Mouse (Mus musculus) forebrain, embryonic 12.5 days (tissue): ENCODE data around the gene Clint1. TPM values are rescaled to one million over a fixed set of nuclear protein-coding genes. Genes with fewer than 3 reads are reported as not detected.
"Not testable (repeated sequence)": the region's sequence is repeated elsewhere in the genome, so short reads cannot be mapped to it uniquely, and the experiment has no call there.

ENCODE experiments used
- ATAC-seq: fragments of 200-750 bp; cut with Nextera tagmentation; 2 replicates; pipeline ENCODE4 v1.8.0; 2017; ENCODE audit warnings: moderate TSS enrichment; ENCODE audit not compliant: low FRiP score
- H3K27ac ChIP-seq: fragments of 300-500 bp; sonication (generic); 2 replicates; pipeline ENCODE4 v1.5.1; 2016; ENCODE audit warnings: mild to moderate bottlenecking
- H3K27me3 ChIP-seq: fragments of 300-500 bp; sonication (generic); 2 replicates; pipeline ENCODE4 v1.6.1; 2016; ENCODE audit warnings: mild to moderate bottlenecking
- H3K36me3 ChIP-seq: fragments of 300-500 bp; sonication (generic); replicated peaks from 2 replicates; pipeline ENCODE4 v1.6.1; 2016; ENCODE audit warnings: mild to moderate bottlenecking
- H3K4me1 ChIP-seq: fragments of 300-500 bp; sonication (generic); 2 replicates; pipeline ENCODE4 v1.6.1; 2016
- H3K4me2 ChIP-seq: fragments of 300-500 bp; sonication (generic); 2 replicates; pipeline ENCODE4 v1.6.1; 2016; ENCODE audit warnings: mild to moderate bottlenecking, moderate library complexity
- H3K4me3 ChIP-seq: fragments of 300-500 bp; sonication (generic); replicated peaks from 2 replicates; pipeline ENCODE4 v1.5.1; 2016; ENCODE audit warnings: mild to moderate bottlenecking
- H3K9ac ChIP-seq: fragments of 300-500 bp; sonication (generic); 2 replicates; pipeline ENCODE4 v1.6.1; 2016; ENCODE audit warnings: mild to moderate bottlenecking
- H3K9me3 ChIP-seq: fragments of 300-500 bp; sonication (generic); 2 replicates; pipeline ENCODE4 v1.6.1; 2016
- WGBS: fragments of 180-500 bp; shearing (Covaris S2); methylation state at CpG from one replicate; pipeline ENCODE4 v1.1.7; 2016; 5-methylcytosine and 5-hydroxymethylcytosine counted together
- polyA plus RNA-seq: library from polyadenylated mRNA; unstranded; fragments of >200 nt; fragmentation: Nextera tagmentation; extraction: Ambion mirVana; gene quantifications from 2 replicates; pipeline ENCODE4 v1.2.1, GENCODE M21; 2016

The Clint1 gene
- polyA plus RNA-seq, 1 experiment from 2014 or later = 76.0 TPM

- Histone ChIP-seq H3K9ac (no peak overlapping the region), H3K27me3 (no peaks in the 10 kb centered on the region), H3K4me3 (no peak overlapping the region), H3K36me3 (peaks cover 3% of the 10 kb centered on the region; the same call in 1 of the 2 replicates), H3K4me1 (0 out of 2 replicates have a peak, but pooled peaks cover 3% of the 10 kb centered on the region), H3K27ac (no peak overlapping the region), H3K9me3 (no peaks in the 10 kb centered on the region), H3K4me2 (no peak overlapping the region)
- 81% methylated on average over 1 of the region's 1 CpGs for WGBS
- no peak for ATAC-seq
Observed at GRCm38 (mm10) chr11:45873666-45874065, 21.8 kb downstream of the Clint1 start.

- Histone ChIP-seq H3K36me3 (peaks cover 3% of the 10 kb centered on the region; the same call in 1 of the 2 replicates), H3K4me1 (peaks cover 3% of the 10 kb centered on the region; the same call in 1 of the 2 replicates), H3K27ac (no peak overlapping the region), H3K9ac (no peak overlapping the region), H3K27me3 (no peaks in the 10 kb centered on the region), H3K9me3 (no peaks in the 10 kb centered on the region), H3K4me2 (no peak overlapping the region), H3K4me3 (no peak overlapping the region)
- 95% methylated on average over 6 of the region's 6 CpGs for WGBS
- no peak for ATAC-seq
Observed at GRCm38 (mm10) chr11:45874251-45874650, 22.4 kb downstream of the Clint1 start.

- WGBS = 96% methylated on average over 7 of the region's 7 CpGs
Observed at GRCm38 (mm10) chr11:45875351-45875935, 23.6 kb downstream of the Clint1 start.

GRCm38 (mm10) chr11:45876036-45876435 is 24.2 kb downstream of the Clint1 start:
- Histone ChIP-seq H3K9me3 (no peaks in the 10 kb centered on the region), H3K36me3 (0 out of 2 replicates have a peak, but pooled peaks cover 3% of the 10 kb centered on the region), H3K27me3 (no peaks in the 10 kb centered on the region), H3K4me2 (no peak overlapping the region), H3K27ac (no peak overlapping the region), H3K4me1 (peaks cover 15% of the 10 kb centered on the region), H3K4me3 (no peak overlapping the region), H3K9ac (no peak overlapping the region)
- 94% methylated on average over 2 of the region's 2 CpGs for WGBS
- no peak for ATAC-seq

More at GRCm38 (mm10) chr11:45875351-45875935, 23.6 kb downstream of the Clint1 start:
- H3K4me3 ChIP-seq = no peak overlapping the region
- no peaks in the 10 kb centered on the region for H3K27me3 ChIP-seq
- H3K9me3 ChIP-seq = no peaks in the 10 kb centered on the region
- 0 out of 2 replicates have a peak, but pooled peaks cover 3% of the 10 kb centered on the region for H3K36me3 ChIP-seq
- no peak for ATAC-seq
- no peak overlapping the region for H3K9ac ChIP-seq
- H3K27ac ChIP-seq = no peak overlapping the region
- H3K4me1 ChIP-seq = peaks cover 10% of the 10 kb centered on the region
- no peak overlapping the region for H3K4me2 ChIP-seq

GRCm38 (mm10) chr11:45879366-45879765 is 27.5 kb downstream of the Clint1 start:
- H3K4me2 ChIP-seq, H3K27ac ChIP-seq, H3K9ac ChIP-seq, H3K4me3 ChIP-seq, H3K36me3 ChIP-seq, ATAC-seq, H3K9me3 ChIP-seq, H3K27me3 ChIP-seq: not testable (repeated sequence)
- WGBS = 83% methylated on average over 4 of the region's 4 CpGs
- peaks cover 28% of the 10 kb centered on the region for H3K4me1 ChIP-seq

GRCm38 (mm10) chr11:45881026-45881682 is 29.3 kb downstream of the Clint1 start:
- peak overlapping the region; percentile 16; the same call in 1 of the 2 replicates for H3K4me2 ChIP-seq
- no peak overlapping the region for H3K4me3 ChIP-seq
- no peaks in the 10 kb centered on the region for H3K27me3 ChIP-seq
- peak; percentile 55; the same call in 1 of the 2 replicates for ATAC-seq
- no peaks in the 10 kb centered on the region for H3K36me3 ChIP-seq
- peaks cover 36% of the 10 kb centered on the region for H3K4me1 ChIP-seq
- peak overlapping the region; percentile 71; the same call in 1 of the 2 replicates for H3K27ac ChIP-seq
- H3K9ac ChIP-seq = no peak overlapping the region
- H3K9me3 ChIP-seq = no peaks in the 10 kb centered on the region
- WGBS = 38% methylated on average over 6 of the region's 6 CpGs

- Histone ChIP-seq H3K9me3 (no peaks in the 10 kb centered on the region), H3K36me3 (no peaks in the 10 kb centered on the region), H3K4me3 (no peak overlapping the region), H3K27me3 (no peaks in the 10 kb centered on the region), H3K27ac (peak overlapping the region; percentile 68), H3K4me2 (no peak overlapping the region), H3K9ac (no peak overlapping the region), H3K4me1 (peaks cover 41% of the 10 kb centered on the region)
- 26% methylated on average over 5 of the region's 5 CpGs for WGBS
- peak; percentile 75 for ATAC-seq
Observed at GRCm38 (mm10) chr11:45881683-45882068, 29.8 kb downstream of the Clint1 start.

GRCm38 (mm10) chr11:45883270-45883931 is 31.6 kb downstream of the Clint1 start:
- no peak overlapping the region for H3K4me2 ChIP-seq
- H3K9me3 ChIP-seq = no peaks in the 10 kb centered on the region
- peaks cover 41% of the 10 kb centered on the region for H3K4me1 ChIP-seq
- H3K27me3 ChIP-seq = no peaks in the 10 kb centered on the region
- H3K9ac ChIP-seq = no peak overlapping the region
- H3K4me3 ChIP-seq = no peak overlapping the region
- H3K36me3 ChIP-seq = peaks cover 6% of the 10 kb centered on the region
- H3K27ac ChIP-seq = no peak overlapping the region
- 71% methylated on average over 8 of the region's 8 CpGs for WGBS
- no peak for ATAC-seq

- peaks cover 41% of the 10 kb centered on the region for H3K4me1 ChIP-seq
- WGBS = 62% methylated on average over 4 of the region's 4 CpGs
- H3K9ac ChIP-seq = no peak overlapping the region
- no peak for ATAC-seq
- H3K4me2 ChIP-seq = no peak overlapping the region
- peaks cover 13% of the 10 kb centered on the region for H3K36me3 ChIP-seq
- no peaks in the 10 kb centered on the region for H3K9me3 ChIP-seq
- no peak overlapping the region for H3K4me3 ChIP-seq
- H3K27me3 ChIP-seq = no peaks in the 10 kb centered on the region
- no peak overlapping the region for H3K27ac ChIP-seq
Observed at GRCm38 (mm10) chr11:45884029-45884428, 32.2 kb downstream of the Clint1 start.

- Histone ChIP-seq H3K4me3 (no peak overlapping the region), H3K4me2 (no peak overlapping the region), H3K4me1 (peaks cover 31% of the 10 kb centered on the region), H3K27me3 (no peaks in the 10 kb centered on the region), H3K9me3 (no peaks in the 10 kb centered on the region), H3K9ac (no peak overlapping the region), H3K27ac (peak overlapping the region; percentile 69; the same call in 1 of the 2 replicates), H3K36me3 (peaks cover 28% of the 10 kb centered on the region)
- 69% methylated on average over 5 of the region's 5 CpGs for WGBS
- ATAC-seq = no peak
Observed at GRCm38 (mm10) chr11:45885606-45886230, 33.9 kb downstream of the Clint1 start.

GRCm38 (mm10) chr11:45886596-45886995 is 34.7 kb downstream of the Clint1 start:
- Histone ChIP-seq H3K9ac (no peak overlapping the region), H3K36me3 (peaks cover 37% of the 10 kb centered on the region), H3K27me3 (no peaks in the 10 kb centered on the region), H3K4me3 (no peak overlapping the region), H3K9me3 (no peaks in the 10 kb centered on the region), H3K27ac (0 out of 2 replicates have a peak overlapping the region, but pooled peaks have one; percentile 69), H3K4me1 (peaks cover 27% of the 10 kb centered on the region), H3K4me2 (no peak overlapping the region)
- peak; percentile 53; the same call in 1 of the 2 replicates for ATAC-seq
- WGBS = 61% methylated on average over 5 of the region's 5 CpGs

- Histone ChIP-seq H3K27me3 (no peaks in the 10 kb centered on the region), H3K4me1 (peaks cover 16% of the 10 kb centered on the region), H3K9me3 (no peaks in the 10 kb centered on the region), H3K4me3 (no peak overlapping the region), H3K36me3 (peaks cover 55% of the 10 kb centered on the region), H3K9ac (no peak overlapping the region), H3K4me2 (no peak overlapping the region), H3K27ac (no peak overlapping the region)
- 93% methylated on average over 9 of the region's 9 CpGs for WGBS
- ATAC-seq = no peak
Observed at GRCm38 (mm10) chr11:45888471-45889030, 36.7 kb downstream of the Clint1 start.
